Mouse (Mus musculus): Measurements from ENCODE around the gene Zfp219. TPM values are rescaled to one million over a fixed set of nuclear protein-coding genes. Genes with fewer than 3 reads are reported as not detected.
A peak's percentile ranks its signal among the peaks of the same experiment; 100 is the strongest.

Gene Zfp219
- polyA plus RNA-seq, 1 experiment from 2014 or later: 31.9 TPM

DNA sequence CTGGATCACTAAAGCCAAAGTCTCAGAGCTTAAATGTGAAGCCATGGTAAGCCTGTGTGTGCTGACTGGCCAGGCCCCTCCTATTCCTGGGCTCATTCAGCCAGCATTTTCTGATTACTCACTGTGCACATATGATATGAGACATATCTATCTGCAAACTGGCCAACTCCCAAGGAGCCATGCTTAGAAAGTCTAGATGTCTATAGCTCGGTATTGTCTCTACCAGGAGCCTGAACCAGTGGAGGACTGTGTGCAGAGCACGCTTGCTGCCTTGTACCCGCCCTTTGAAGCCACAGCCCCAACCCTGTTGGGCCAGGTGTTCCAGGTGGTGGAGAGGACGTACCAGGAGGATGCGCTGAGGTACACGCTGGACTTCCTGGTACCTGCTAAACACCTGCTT is 33.4 kb downstream of the Zfp219 start:
- Histone ChIP-seq H3K36me3 (ENCODE audit: control insufficient read depth, insufficient read depth, low read length) (peaks cover 51% of the 10 kb centered on the region), H3K4me1 (replicated peaks; ENCODE audit: control insufficient read depth, insufficient read depth, low read length) (peaks cover 15% of the 10 kb centered on the region; the same call in 1 of the 2 replicates), H3K9me3 (ENCODE audit: control insufficient read depth, low read length) (no peaks in the 10 kb centered on the region), H3K9ac (ENCODE audit: low read length) (no peak overlapping the region), H3K27me3 (replicated peaks; ENCODE audit: control insufficient read depth, insufficient read depth, low read length) (no peaks in the 10 kb centered on the region), H3K4me3 (ENCODE audit: low read depth, low read length) (no peak overlapping the region), H3K4me2 (ENCODE audit: low read length) (no peak overlapping the region), H3K27ac (ENCODE audit: low read depth) (no peak overlapping the region)
- peak; percentile 51 for DNase-seq (ENCODE audit: low spot score)
- no peak for ATAC-seq (replicated peaks; ENCODE audit: low FRiP score, low TSS enrichment, low read depth)
- 90% methylated on average over 6 of the region's 6 CpGs for WGBS

DNA sequence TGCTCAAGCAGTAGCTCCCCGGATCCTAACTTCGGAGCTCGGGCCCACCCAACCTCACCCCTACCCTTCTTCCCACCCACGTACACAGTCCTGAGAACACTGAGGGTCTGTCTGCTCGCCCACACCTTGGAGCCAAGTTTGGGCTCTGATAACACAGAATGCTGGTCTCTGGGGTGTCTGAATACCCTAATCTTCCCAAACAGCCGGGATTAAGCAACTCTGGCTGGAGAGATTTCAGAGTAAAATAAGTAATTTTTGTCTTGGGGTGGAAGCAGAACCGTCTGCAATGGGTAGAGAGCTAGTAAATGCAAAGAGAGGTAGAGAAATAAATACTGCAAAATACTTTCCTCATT is 34.4 kb downstream of the Zfp219 start:
- Histone ChIP-seq H3K4me3 (ENCODE audit: low read depth, low read length) (peak overlapping the region; percentile 70), H3K27me3 (replicated peaks; ENCODE audit: control insufficient read depth, insufficient read depth, low read length) (no peaks in the 10 kb centered on the region), H3K36me3 (ENCODE audit: control insufficient read depth, insufficient read depth, low read length) (peaks cover 40% of the 10 kb centered on the region), H3K9me3 (ENCODE audit: control insufficient read depth, low read length) (no peaks in the 10 kb centered on the region), H3K4me2 (ENCODE audit: low read length) (peak overlapping the region; percentile 80), H3K27ac (ENCODE audit: low read depth) (peak overlapping the region; percentile 97), H3K4me1 (replicated peaks; ENCODE audit: control insufficient read depth, insufficient read depth, low read length) (peaks cover 15% of the 10 kb centered on the region; the same call in 1 of the 2 replicates), H3K9ac (ENCODE audit: low read length) (peak overlapping the region; percentile 85)
- ATAC-seq (replicated peaks; ENCODE audit: low FRiP score, low TSS enrichment, low read depth) (no peak), DNase-seq (ENCODE audit: low spot score) (no peak)
- 8% methylated on average over 7 of the region's 7 CpGs for WGBS

DNA sequence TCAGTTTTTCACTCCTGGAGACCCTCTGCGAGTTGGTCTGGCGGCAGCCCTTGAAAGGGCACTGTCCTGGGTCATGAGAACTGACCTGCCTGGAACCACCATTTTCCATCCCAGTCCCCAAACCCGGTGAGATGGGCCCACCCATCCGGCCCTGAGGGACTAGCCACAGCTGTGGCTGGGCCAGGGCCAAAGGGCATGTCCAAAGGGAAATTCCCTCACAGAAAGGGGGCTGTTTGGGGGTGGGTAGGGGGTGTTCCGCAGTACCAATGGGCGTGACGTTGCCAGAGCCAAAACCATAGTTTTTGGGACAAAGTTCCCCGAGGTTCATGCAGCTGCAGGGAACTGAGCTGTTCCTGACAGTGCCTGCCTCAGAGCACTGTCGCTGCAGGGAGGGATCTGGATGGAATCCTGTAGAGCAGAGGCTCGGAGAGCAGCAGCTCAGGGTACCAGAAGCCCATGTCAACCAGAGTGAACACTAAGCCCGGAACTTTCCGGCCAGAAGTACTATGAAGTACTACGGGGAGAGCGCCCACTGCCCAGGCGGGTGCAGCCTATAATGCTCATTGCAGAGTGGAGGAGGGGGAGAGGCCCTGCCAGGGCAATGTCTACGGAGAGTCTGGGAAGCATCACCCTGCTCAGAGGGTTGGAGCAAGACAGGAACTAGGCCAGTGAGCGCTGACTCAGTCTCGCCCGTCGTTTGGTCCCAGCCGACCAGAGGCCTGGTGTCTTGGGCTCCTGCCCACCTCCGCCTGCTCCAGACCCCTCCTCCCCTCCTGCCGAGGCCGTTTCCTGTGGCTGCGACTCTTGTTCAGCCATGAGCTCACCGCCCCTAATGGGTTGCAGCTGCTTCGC is 35.0 kb downstream of the Zfp219 start:
- peak overlapping the region; percentile 85 for H3K9ac ChIP-seq (ENCODE audit: low read length)
- peak overlapping the region; percentile 70 for H3K4me3 ChIP-seq (ENCODE audit: low read depth, low read length)
- H3K36me3 ChIP-seq (ENCODE audit: control insufficient read depth, insufficient read depth, low read length): peaks cover 34% of the 10 kb centered on the region
- peak; percentile 79 for ATAC-seq (replicated peaks; ENCODE audit: low FRiP score, low TSS enrichment, low read depth)
- peak overlapping the region; percentile 80 for H3K4me2 ChIP-seq (ENCODE audit: low read length)
- under 1% methylated on average over 27 of the region's 27 CpGs for WGBS
- peak; percentile 84 for DNase-seq (ENCODE audit: low spot score)
- H3K9me3 ChIP-seq (ENCODE audit: control insufficient read depth, low read length): no peaks in the 10 kb centered on the region
- H3K27ac ChIP-seq (ENCODE audit: low read depth): peak overlapping the region; percentile 97
- H3K4me1 ChIP-seq (replicated peaks; ENCODE audit: control insufficient read depth, insufficient read depth, low read length): peaks cover 15% of the 10 kb centered on the region; the same call in 1 of the 2 replicates
- no peaks in the 10 kb centered on the region for H3K27me3 ChIP-seq (replicated peaks; ENCODE audit: control insufficient read depth, insufficient read depth, low read length)

DNA sequence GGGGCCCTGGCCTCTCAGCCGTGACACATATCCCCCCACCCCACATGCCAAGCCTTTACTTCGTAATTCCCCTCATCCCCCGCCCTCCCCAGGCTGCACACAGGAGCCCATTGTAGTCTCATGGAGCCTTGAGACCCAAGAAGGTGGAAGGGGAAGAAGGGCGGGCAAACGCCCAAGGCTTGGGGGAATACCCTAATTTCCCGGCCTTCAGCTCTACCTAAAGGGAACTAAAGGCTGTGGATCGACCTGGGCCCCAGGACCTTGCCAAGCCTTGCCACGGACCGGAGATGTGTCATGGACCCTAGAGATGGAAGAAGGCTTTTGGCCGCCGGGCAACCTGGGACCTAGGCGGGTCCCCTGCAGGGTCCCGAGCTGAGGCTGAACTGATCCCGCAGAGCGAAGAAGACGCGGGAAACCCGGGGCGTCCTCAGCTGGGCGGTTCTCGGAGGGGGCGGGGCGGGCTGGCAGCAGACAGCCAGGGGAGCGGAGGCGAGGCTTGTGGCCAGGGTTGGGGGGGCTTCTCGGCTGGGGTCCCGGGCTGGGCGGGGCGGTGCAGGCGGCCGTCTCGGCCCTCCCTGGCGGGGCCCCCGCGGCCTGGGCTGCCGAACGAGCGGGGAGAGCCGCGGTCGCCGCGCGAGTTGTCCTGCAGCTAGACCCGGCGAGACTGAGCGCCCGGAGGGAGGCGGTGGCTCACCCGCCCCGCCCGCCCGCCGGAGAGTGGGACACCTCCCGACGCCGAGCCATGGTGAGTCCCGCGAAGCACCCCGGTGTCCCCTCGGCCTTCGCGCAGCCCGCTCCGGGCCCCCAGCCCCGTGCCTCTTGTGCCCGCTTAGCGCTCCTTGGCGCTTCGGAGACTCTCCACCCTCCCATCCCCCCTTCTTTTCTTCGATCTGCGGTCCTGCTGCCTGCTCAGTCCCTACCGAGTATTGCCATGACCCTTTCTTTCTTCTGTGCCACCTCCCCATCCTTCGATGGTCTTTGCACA is 36.0 kb downstream of the Zfp219 start, which contains the start of gene Arhgef40:
TSS of gene Arhgef40 (plus strand) at position 473 of the 985 bp plus-strand sequence.
- Histone ChIP-seq H3K9me3 (ENCODE audit: control insufficient read depth, low read length) (no peaks in the 10 kb centered on the region), H3K9ac (ENCODE audit: low read length) (peak within 1 kb of the TSS; percentile 85), H3K27me3 (replicated peaks; ENCODE audit: control insufficient read depth, insufficient read depth, low read length) (no peaks in the 10 kb centered on the region), H3K4me3 (ENCODE audit: low read depth, low read length) (peak within 1 kb of the TSS; percentile 70), H3K36me3 (ENCODE audit: control insufficient read depth, insufficient read depth, low read length) (peaks cover 24% of the 10 kb centered on the region), H3K4me2 (ENCODE audit: low read length) (peak within 1 kb of the TSS; percentile 80), H3K4me1 (replicated peaks; ENCODE audit: control insufficient read depth, insufficient read depth, low read length) (peaks cover 15% of the 10 kb centered on the region; the same call in 1 of the 2 replicates), H3K27ac (ENCODE audit: low read depth) (peak within 1 kb of the TSS; percentile 97)
- WGBS: under 1% methylated on average over 40 of the region's 74 CpGs
- DNase-seq (ENCODE audit: low spot score) (peak; percentile 86), ATAC-seq (replicated peaks; ENCODE audit: low FRiP score, low TSS enrichment, low read depth) (peak; percentile 86)

DNA sequence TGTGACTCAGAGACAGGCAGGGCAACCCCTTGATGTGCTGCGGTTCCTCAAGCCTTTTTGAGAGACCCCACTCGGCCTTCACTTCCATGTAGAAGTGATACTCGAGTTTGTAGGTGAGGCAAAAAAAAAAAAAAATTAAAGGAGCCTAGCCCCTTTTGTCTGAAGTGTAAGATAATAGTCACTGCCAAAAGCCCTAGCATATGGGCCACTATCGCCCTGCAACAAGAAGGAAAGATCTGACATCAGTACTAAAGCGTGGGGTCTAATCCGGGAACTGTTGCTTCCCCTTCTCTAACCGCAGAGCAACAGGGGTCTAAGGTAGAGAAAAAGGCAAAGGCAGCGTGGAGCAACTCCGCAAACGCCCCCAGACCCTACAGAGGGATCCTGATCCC is 36.7 kb downstream of the Zfp219 start:
- Histone ChIP-seq H3K9ac (ENCODE audit: low read length) (peak overlapping the region; percentile 85), H3K4me2 (ENCODE audit: low read length) (peak overlapping the region; percentile 80), H3K9me3 (ENCODE audit: control insufficient read depth, low read length) (no peaks in the 10 kb centered on the region), H3K4me3 (ENCODE audit: low read depth, low read length) (peak overlapping the region; percentile 70), H3K27me3 (replicated peaks; ENCODE audit: control insufficient read depth, insufficient read depth, low read length) (no peaks in the 10 kb centered on the region), H3K27ac (ENCODE audit: low read depth) (peak overlapping the region; percentile 97), H3K4me1 (replicated peaks; ENCODE audit: control insufficient read depth, insufficient read depth, low read length) (peaks cover 15% of the 10 kb centered on the region; the same call in 1 of the 2 replicates), H3K36me3 (ENCODE audit: control insufficient read depth, insufficient read depth, low read length) (peaks cover 17% of the 10 kb centered on the region)
- DNase-seq (ENCODE audit: low spot score) (no peak), ATAC-seq (replicated peaks; ENCODE audit: low FRiP score, low TSS enrichment, low read depth) (no peak)
- 19% methylated on average over 10 of the region's 10 CpGs for WGBS

DNA sequence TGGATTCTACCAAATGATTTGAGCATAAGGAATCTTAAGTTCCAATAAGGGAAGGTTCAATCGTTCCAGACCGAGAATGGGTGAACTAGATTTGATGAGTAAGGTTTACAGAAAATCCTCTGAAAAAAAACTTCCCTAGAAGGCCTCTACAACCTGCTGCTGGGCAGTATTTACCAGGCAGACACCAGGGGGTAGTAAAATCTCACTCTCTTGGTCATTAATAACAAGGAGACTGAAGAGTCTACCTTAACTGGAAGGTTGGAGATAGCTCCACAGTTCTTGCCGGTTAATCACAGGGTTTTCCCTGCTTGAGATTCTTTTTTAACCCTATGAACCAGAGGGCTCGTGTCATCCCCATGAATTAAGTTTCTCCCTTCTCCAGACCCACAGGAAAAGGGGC is 37.3 kb downstream of the Zfp219 start:
- no peak for DNase-seq (ENCODE audit: low spot score)
- no peaks in the 10 kb centered on the region for H3K27me3 ChIP-seq (replicated peaks; ENCODE audit: control insufficient read depth, insufficient read depth, low read length)
- H3K36me3 ChIP-seq (ENCODE audit: control insufficient read depth, insufficient read depth, low read length): peaks cover 12% of the 10 kb centered on the region
- no peak for ATAC-seq (replicated peaks; ENCODE audit: low FRiP score, low TSS enrichment, low read depth)
- peaks cover 15% of the 10 kb centered on the region; the same call in 1 of the 2 replicates for H3K4me1 ChIP-seq (replicated peaks; ENCODE audit: control insufficient read depth, insufficient read depth, low read length)
- H3K27ac ChIP-seq (ENCODE audit: low read depth): no peak overlapping the region
- H3K4me2 ChIP-seq (ENCODE audit: low read length): peak overlapping the region; percentile 80; the same call in 1 of the 2 replicates
- 60% methylated on average over 4 of the region's 4 CpGs for WGBS
- no peak overlapping the region for H3K4me3 ChIP-seq (ENCODE audit: low read depth, low read length)
- H3K9ac ChIP-seq (ENCODE audit: low read length): no peak overlapping the region
- H3K9me3 ChIP-seq (ENCODE audit: control insufficient read depth, low read length): no peaks in the 10 kb centered on the region

DNA sequence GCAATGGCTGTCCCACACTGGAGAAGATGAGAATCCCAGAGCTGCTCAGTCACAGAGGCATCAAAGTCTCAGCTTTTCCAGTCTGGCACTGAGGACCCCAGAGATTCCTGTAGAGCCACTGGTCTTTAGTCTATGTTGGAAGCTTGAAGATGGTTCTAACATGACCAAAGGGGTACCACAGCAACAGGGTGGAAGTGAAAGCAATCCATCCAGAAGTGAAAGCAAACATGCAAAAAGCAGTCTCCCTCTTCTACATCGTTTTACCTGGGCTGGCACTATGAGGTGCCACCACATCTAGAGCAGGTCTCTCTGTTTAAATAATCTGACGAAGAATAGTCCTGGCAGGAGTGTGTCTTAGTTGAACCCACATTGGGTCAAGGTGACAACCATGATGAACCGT is 41.3 kb downstream of the Zfp219 start:
- H3K9ac ChIP-seq (ENCODE audit: low read length): no peak overlapping the region
- ATAC-seq (replicated peaks; ENCODE audit: low FRiP score, low TSS enrichment, low read depth) (no peak), DNase-seq (ENCODE audit: low spot score) (no peak)
- no peak overlapping the region for H3K27ac ChIP-seq (ENCODE audit: low read depth)
- H3K4me2 ChIP-seq (ENCODE audit: low read length): no peak overlapping the region
- peaks cover 5% of the 10 kb centered on the region; the same call in 1 of the 2 replicates for H3K4me1 ChIP-seq (replicated peaks; ENCODE audit: control insufficient read depth, insufficient read depth, low read length)
- no peaks in the 10 kb centered on the region for H3K36me3 ChIP-seq (ENCODE audit: control insufficient read depth, insufficient read depth, low read length)
- H3K4me3 ChIP-seq (ENCODE audit: low read depth, low read length): no peak overlapping the region
- WGBS: 81% methylated on average over 3 of the region's 3 CpGs
- no peaks in the 10 kb centered on the region for H3K9me3 ChIP-seq (ENCODE audit: control insufficient read depth, low read length)
- H3K27me3 ChIP-seq (replicated peaks; ENCODE audit: control insufficient read depth, insufficient read depth, low read length): no peaks in the 10 kb centered on the region

DNA sequence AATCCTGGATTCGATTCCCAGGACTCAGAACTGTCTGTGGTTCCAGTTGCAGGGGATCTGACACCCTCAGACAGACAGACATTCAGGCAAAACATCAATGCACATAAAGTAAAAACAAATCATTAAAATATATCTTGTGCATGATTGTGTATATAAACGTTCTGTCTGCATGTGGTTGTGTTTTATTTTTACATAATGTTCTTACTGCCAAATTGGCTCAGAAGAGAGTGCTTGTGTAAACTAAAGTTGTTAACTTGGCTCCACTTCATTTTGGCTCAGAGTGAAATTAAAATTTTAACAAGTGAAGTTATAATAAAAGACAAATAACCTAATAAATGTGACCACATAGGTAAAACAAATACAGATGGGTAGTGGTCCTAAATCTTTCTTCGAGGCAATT is 53.1 kb downstream of the Zfp219 start:
- Histone ChIP-seq H3K4me3 (ENCODE audit: low read depth, low read length) (no peak overlapping the region), H3K27ac (ENCODE audit: low read depth) (no peak overlapping the region), H3K9me3 (ENCODE audit: control insufficient read depth, low read length) (no peaks in the 10 kb centered on the region), H3K27me3 (replicated peaks; ENCODE audit: control insufficient read depth, insufficient read depth, low read length) (no peaks in the 10 kb centered on the region), H3K4me1 (replicated peaks; ENCODE audit: control insufficient read depth, insufficient read depth, low read length) (no peaks in the 10 kb centered on the region), H3K36me3 (ENCODE audit: control insufficient read depth, insufficient read depth, low read length) (no peaks in the 10 kb centered on the region), H3K9ac (ENCODE audit: low read length) (no peak overlapping the region), H3K4me2 (ENCODE audit: low read length) (no peak overlapping the region)
- 64% methylated on average over 3 of the region's 3 CpGs for WGBS
- ATAC-seq (replicated peaks; ENCODE audit: low FRiP score, low TSS enrichment, low read depth): no peak
- DNase-seq (ENCODE audit: low spot score): no peak
